9 mouse cellular contexts compared by ENCODE assay signal in genomic region chr10:122054535-122054934, GRCm38 (mm10). TPM values are rescaled to one million over a fixed set of nuclear protein-coding genes. Genes with fewer than 3 reads are reported as not detected.
DNase-seq lines count a peak whose midpoint lies in the region; ATAC-seq lines count a peak whose summit lies in the region.
"Had no signal": no experiment of that assay in that cellular context is flagged by ENCODE, and none has a peak within 500 bp of the region (broad histone marks: within the 10 kb centered on the region; RNA-seq: fewer than 3 reads in every experiment).

No protein-coding gene starts in this region.

- no peaks in the 10 kb centered on the region for H3K9me3 ChIP-seq in embryonic facial prominence, embryonic 10.5 days
- H3K9me3 ChIP-seq in heart, embryonic 16.5 days (replicated peaks; ENCODE audit: control insufficient read depth, low read length) = no peaks in the 10 kb centered on the region

- no peaks in the 10 kb centered on the region for H3K4me1 ChIP-seq in embryonic facial prominence, embryonic 10.5 days
- no peaks in the 10 kb centered on the region for H3K4me1 ChIP-seq in heart, embryonic 16.5 days (ENCODE audit: control insufficient read depth, insufficient read depth, low read length)

- no peaks in the 10 kb centered on the region for H3K27me3 ChIP-seq in embryonic facial prominence, embryonic 10.5 days (replicated peaks; ENCODE audit: low read depth, poor library complexity, severe bottlenecking)
- no peaks in the 10 kb centered on the region for H3K27me3 ChIP-seq in heart, embryonic 16.5 days (ENCODE audit: control insufficient read depth, insufficient read depth, low read length)

- no peak overlapping the region for H3K9ac ChIP-seq in heart, embryonic 16.5 days (ENCODE audit: low read length)

- H3K27ac ChIP-seq in embryonic facial prominence, embryonic 10.5 days (replicated peaks) = no peak overlapping the region
- H3K27ac ChIP-seq in heart, embryonic 16.5 days (ENCODE audit: low read length) = no peak overlapping the region

- H3K4me2 ChIP-seq in heart, embryonic 16.5 days (ENCODE audit: low read depth, low read length) = no peak overlapping the region; the same call in 1 of the 2 replicates

- 0 out of 2 replicates have a peak, but pooled peaks have one; percentile 6 for ATAC-seq in cerebellum, adult (ENCODE audit: insufficient number of reproducible peaks, low FRiP score, low TSS enrichment)
- ATAC-seq in heart, embryonic 16.5 days (replicated peaks; ENCODE audit: extremely low read depth, insufficient read depth, low FRiP score) = peak; percentile 63; the same call in 1 of the 2 replicates

- 16% methylated on average over 8 of the region's 8 CpGs for whole genome bisulfite sequencing in embryonic facial prominence, embryonic 10.5 days
- 12% methylated on average over 8 of the region's 8 CpGs for WGBS in heart, embryonic 16.5 days

- H3K4me3 ChIP-seq in embryonic facial prominence, embryonic 10.5 days = no peak overlapping the region
- no peak overlapping the region for H3K4me3 ChIP-seq in heart, embryonic 16.5 days (ENCODE audit: low read length)

- H3K36me3 ChIP-seq in embryonic facial prominence, embryonic 10.5 days (replicated peaks) = no peaks in the 10 kb centered on the region
- no peaks in the 10 kb centered on the region for H3K36me3 ChIP-seq in heart, embryonic 16.5 days (ENCODE audit: control insufficient read depth, insufficient read depth)
- H3K36me3 ChIP-seq: G1E had no signal

- no peak for DNase-seq in cerebellum, adult 9-10 months
- DNase-seq in R1 (ENCODE audit: low read depth, low spot score) = peak; percentile 84
- peak; percentile 79 for DNase-seq in embryonic facial prominence, embryonic 10.5 days (ENCODE audit: low spot score)
- peak; percentile 55 to 59 for DNase-seq in kidney, postnatal 25 days
- DNase-seq in lung, postnatal 4 days = peak; percentile 66 to 68
- peak; percentile 22 to 36 for DNase-seq in spleen, postnatal 14 days (ENCODE audit: low spot score in 2 of 2)

RNA-seq across cellular contexts. Expression of gene Srgap1, which starts 7.4 kb away (rescaled TPM):
- polyA plus RNA-seq in embryonic facial prominence, embryonic 10.5 days (2016; fragmentation: Nextera tagmentation; extraction: Ambion mirVana) = 7.4 and 9.4 TPM in 2 replicates
- 6.8 and 7.1 TPM in 2 replicates for polyA plus RNA-seq in heart, embryonic 16.5 days (2015; fragmentation: Nextera tagmentation; extraction: Ambion mirVana)
- polyA plus RNA-seq: G1E had no signal

RNA-seq across cellular contexts. Expression of gene Rxylt1, which starts 42.6 kb away (rescaled TPM):
- 37.7 and 40.0 TPM in 2 replicates for polyA plus RNA-seq in embryonic facial prominence, embryonic 10.5 days (2016; fragmentation: Nextera tagmentation; extraction: Ambion mirVana)
- polyA plus RNA-seq in heart, embryonic 16.5 days (2015; fragmentation: Nextera tagmentation; extraction: Ambion mirVana) = 39.8 and 41.8 TPM in 2 replicates
